Mouse (Mus musculus) small intestine, adult 2 months (tissue): ENCODE data around the gene Eif3d. TPM values are rescaled to one million over a fixed set of nuclear protein-coding genes. Genes with fewer than 3 reads are reported as not detected.

Source experiments
- H3K27ac ChIP-seq: fragments of 200-500 bp; 2 replicates; pipeline ENCODE4 v1.5.1; 2012; ENCODE audit warnings: low read depth, low read length, control low read depth, inconsistent platforms; ENCODE audit not compliant: insufficient read depth
- H3K27me3 ChIP-seq: fragments of 200-500 bp; 2 replicates; pipeline ENCODE4 v1.6.1; 2012; ENCODE audit warnings: mild to moderate bottlenecking, moderate library complexity, low read length, inconsistent platforms; ENCODE audit not compliant: control insufficient read depth, insufficient read depth
- H3K36me3 ChIP-seq: fragments of 200-500 bp; 2 replicates; pipeline ENCODE4 v1.6.1; 2012; ENCODE audit warnings: mild to moderate bottlenecking, low read length, control low read depth, inconsistent platforms; ENCODE audit not compliant: control insufficient read depth, insufficient read depth
- H3K4me1 ChIP-seq: fragments of 200-500 bp; 2 replicates; pipeline ENCODE4 v1.6.1; 2012; ENCODE audit warnings: low read length, inconsistent platforms, mixed read lengths; ENCODE audit not compliant: control insufficient read depth, insufficient read depth, insufficient read length
- H3K4me3 ChIP-seq: fragments of 200-500 bp; 2 replicates; pipeline ENCODE4 v1.5.1; 2012; ENCODE audit warnings: low read depth, mild to moderate bottlenecking, control low read depth, inconsistent platforms, low read length, moderate library complexity
- CTCF ChIP-seq: fragments of 200-500 bp; IDR thresholded peaks from 2 replicates; pipeline ENCODE4 v1.5.1; 2012; ENCODE audit warnings: low read depth, mild to moderate bottlenecking, control low read depth, inconsistent platforms, low read length, moderate library complexity, mixed read lengths; ENCODE audit not compliant: insufficient replicate concordance, insufficient read length; ENCODE audit errors: extremely low read depth
- POLR2A ChIP-seq: fragments of 200-500 bp; IDR thresholded peaks from 2 replicates; pipeline ENCODE4 v1.6.1; 2012; ENCODE audit warnings: low read depth, mild to moderate bottlenecking, control low read depth, inconsistent platforms, low read length, moderate library complexity
- WGBS: fragments of 180-500 bp; shearing (Covaris S2); methylation state at CpG from one replicate; pipeline ENCODE4 v1.1.7; 2018; 5-methylcytosine and 5-hydroxymethylcytosine counted together
- polyA plus RNA-seq: library from polyadenylated mRNA; depleted of rRNA; stranded (reverse); fragments of >200 nt; gene quantifications from 2 replicates; pipeline ENCODE4 v1.2.3, GENCODE M21; 2012; rRNA removed

Eif3d gene
- polyA plus RNA-seq, 1 experiment = 89.4 TPM

- Histone ChIP-seq H3K27ac (no peak overlapping the region), H3K36me3 (peaks cover 42% of the 10 kb centered on the region), H3K4me3 (no peak overlapping the region), H3K4me1 (peaks cover 11% of the 10 kb centered on the region; the same call in 1 of the 2 replicates), H3K27me3 (no peaks in the 10 kb centered on the region)
- WGBS = 29% methylated on average over 8 of the region's 8 CpGs
- TF ChIP-seq CTCF = peak; percentile 85
- TF ChIP-seq POLR2A = no peak
Observed at GRCm38 (mm10) chr15:77916851-77917544, 53.6 kb downstream of the Eif3d start.

- 96% methylated on average over 4 of the region's 4 CpGs for WGBS
- Histone ChIP-seq H3K36me3 (peaks cover 30% of the 10 kb centered on the region), H3K4me3 (no peak overlapping the region), H3K27ac (no peak overlapping the region), H3K4me1 (peaks cover 18% of the 10 kb centered on the region), H3K27me3 (no peaks in the 10 kb centered on the region)
- TF ChIP-seq POLR2A (no peak), CTCF (no peak)
Observed at GRCm38 (mm10) chr15:77915287-77915686, 55.3 kb downstream of the Eif3d start.

- Histone ChIP-seq H3K27me3 (no peaks in the 10 kb centered on the region), H3K4me3 (no peak overlapping the region), H3K27ac (no peak overlapping the region), H3K4me1 (peaks cover 15% of the 10 kb centered on the region), H3K36me3 (peaks cover 30% of the 10 kb centered on the region)
- TF ChIP-seq CTCF = no peak
- no peak for TF ChIP-seq POLR2A
- WGBS = 95% methylated on average over 3 of the region's 3 CpGs
Observed at GRCm38 (mm10) chr15:77914507-77914906, 56.1 kb downstream of the Eif3d start.

GRCm38 (mm10) chr15:77913054-77913453 lies 57.6 kb downstream of the Eif3d start:
- Histone ChIP-seq H3K4me1 (peaks cover 15% of the 10 kb centered on the region), H3K4me3 (no peak overlapping the region), H3K36me3 (peaks cover 28% of the 10 kb centered on the region), H3K27me3 (no peaks in the 10 kb centered on the region), H3K27ac (no peak overlapping the region)
- WGBS = 44% methylated on average over 8 of the region's 8 CpGs
- TF ChIP-seq CTCF (no peak), POLR2A (no peak)

GRCm38 (mm10) chr15:77912585-77912984 lies 58.0 kb downstream of the Eif3d start:
- Histone ChIP-seq H3K4me1 (peaks cover 15% of the 10 kb centered on the region), H3K27ac (no peak overlapping the region), H3K27me3 (no peaks in the 10 kb centered on the region), H3K4me3 (no peak overlapping the region), H3K36me3 (peaks cover 27% of the 10 kb centered on the region)
- 85% methylated on average over 7 of the region's 7 CpGs for WGBS
- TF ChIP-seq CTCF = no peak
- no peak for TF ChIP-seq POLR2A

- no peak overlapping the region for H3K4me3 ChIP-seq
- TF ChIP-seq CTCF = no peak
- TF ChIP-seq POLR2A = no peak
- 80% methylated on average over 5 of the region's 5 CpGs for WGBS
- no peaks in the 10 kb centered on the region for H3K27me3 ChIP-seq
- peaks cover 26% of the 10 kb centered on the region for H3K36me3 ChIP-seq
- no peak overlapping the region for H3K27ac ChIP-seq
- H3K4me1 ChIP-seq = peaks cover 20% of the 10 kb centered on the region
Observed at GRCm38 (mm10) chr15:77912048-77912447, 58.6 kb downstream of the Eif3d start.

- peaks cover 27% of the 10 kb centered on the region for H3K4me1 ChIP-seq
- TF ChIP-seq POLR2A = 0 out of 2 replicates have a peak, but pooled peaks have one; percentile 38
- no peak for TF ChIP-seq CTCF
- peak overlapping the region; percentile 49; the same call in 1 of the 2 replicates for H3K27ac ChIP-seq
- 16% methylated on average over 2 of the region's 2 CpGs for WGBS
- H3K27me3 ChIP-seq = no peaks in the 10 kb centered on the region
- H3K36me3 ChIP-seq = peaks cover 22% of the 10 kb centered on the region
- no peak overlapping the region for H3K4me3 ChIP-seq
Observed at GRCm38 (mm10) chr15:77911065-77911464, 59.5 kb downstream of the Eif3d start.

Other genes with a start within 250 kb of the Eif3d start
- gene Apol9b, start 241.8 kb downstream of the Eif3d start, polyA plus RNA-seq = 5.7 and 102 TPM in 2 replicates
- gene Apol8, start 213.8 kb downstream of the Eif3d start, polyA plus RNA-seq = 0.10 and 0.11 TPM in 2 replicates
- gene Myh9, start 128.6 kb downstream of the Eif3d start, polyA plus RNA-seq = 44.8 and 89.4 TPM in 2 replicates
- 157 and 222 TPM in 2 replicates for gene Txn2, start 41.8 kb downstream of the Eif3d start, polyA plus RNA-seq
- gene Foxred2, start 14.1 kb downstream of the Eif3d start, polyA plus RNA-seq = 0.90 and 1.7 TPM in 2 replicates
- 0.04 TPM in 1 of 2 replicates, not detected in the other for gene Cacng2, start 149.2 kb upstream of the Eif3d start, polyA plus RNA-seq
- 9.3 and 18.7 TPM in 2 replicates for gene Ift27, start 203.3 kb upstream of the Eif3d start, polyA plus RNA-seq
- gene Pvalb, start 235.6 kb upstream of the Eif3d start, polyA plus RNA-seq = not detected in 2 replicates